Mouse (Mus musculus) layer of hippocampus, postnatal 25 days (tissue): ENCODE data around the gene Senp6. TPM values are rescaled to one million over a fixed set of nuclear protein-coding genes. Genes with fewer than 3 reads are reported as not detected.

Experiments
- DNase-seq, 2 experiments: peaks; one replicate each; pipeline ENCODE4 v3.0.0; 2022; ENCODE audit warnings: mixed read lengths in 2 of 2, low spot score in 1 of 2; ENCODE audit errors: extremely low spot score in 1 of 2
- total RNA-seq, 2 experiments: library from RNA; stranded (reverse); gene quantifications; 2 replicates each; pipeline ENCODE4 v1.2.3; 2021

Senp6 gene
- total RNA-seq, 2 experiments from 2014 or later = 99.9 to 112 TPM

DNA sequence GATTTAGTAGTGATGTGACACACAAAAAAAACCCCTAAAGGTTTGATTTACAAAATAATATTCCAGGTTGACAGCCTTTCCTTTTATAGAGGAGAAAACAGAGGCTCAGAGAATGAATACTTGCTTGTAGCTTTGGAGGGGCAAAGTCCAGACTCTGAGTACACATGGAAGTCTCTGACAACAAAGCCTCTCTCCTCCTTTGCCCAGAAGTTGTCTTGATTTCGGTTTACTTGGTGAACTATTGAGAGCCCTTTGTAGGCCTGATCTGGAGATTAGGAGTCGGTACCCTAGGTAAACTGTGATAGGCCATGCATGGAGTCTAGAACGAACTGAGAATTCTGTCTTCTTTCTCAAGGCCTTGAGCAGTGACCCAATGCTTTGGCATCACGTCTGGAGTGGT lies 100.4 kb downstream of the Senp6 start:
- no peak for DNase-seq

DNA sequence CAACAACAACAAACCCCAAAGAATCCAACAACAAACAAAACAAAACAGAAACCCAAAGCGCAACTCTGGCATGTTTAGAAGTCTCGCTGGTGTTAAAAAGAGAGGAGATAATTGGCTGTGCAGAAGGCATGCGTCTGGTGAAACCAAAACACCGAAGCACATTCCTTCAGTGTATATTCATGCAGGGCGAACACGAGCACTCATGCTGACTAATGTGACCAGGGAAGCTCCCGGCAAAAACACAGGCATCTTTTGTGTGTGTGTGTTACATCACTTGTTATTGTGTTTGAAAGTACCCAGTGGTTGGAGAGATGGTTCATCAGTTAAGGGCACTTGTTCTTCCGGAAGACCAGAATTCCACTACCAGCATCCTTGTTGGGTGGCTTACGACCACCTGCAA lies 102.8 kb downstream of the Senp6 start:
- DNase-seq = no peak

GRCm38 (mm10) chr9:80171241-80171640 lies 104.5 kb downstream of the Senp6 start:
- no peak for DNase-seq

DNA sequence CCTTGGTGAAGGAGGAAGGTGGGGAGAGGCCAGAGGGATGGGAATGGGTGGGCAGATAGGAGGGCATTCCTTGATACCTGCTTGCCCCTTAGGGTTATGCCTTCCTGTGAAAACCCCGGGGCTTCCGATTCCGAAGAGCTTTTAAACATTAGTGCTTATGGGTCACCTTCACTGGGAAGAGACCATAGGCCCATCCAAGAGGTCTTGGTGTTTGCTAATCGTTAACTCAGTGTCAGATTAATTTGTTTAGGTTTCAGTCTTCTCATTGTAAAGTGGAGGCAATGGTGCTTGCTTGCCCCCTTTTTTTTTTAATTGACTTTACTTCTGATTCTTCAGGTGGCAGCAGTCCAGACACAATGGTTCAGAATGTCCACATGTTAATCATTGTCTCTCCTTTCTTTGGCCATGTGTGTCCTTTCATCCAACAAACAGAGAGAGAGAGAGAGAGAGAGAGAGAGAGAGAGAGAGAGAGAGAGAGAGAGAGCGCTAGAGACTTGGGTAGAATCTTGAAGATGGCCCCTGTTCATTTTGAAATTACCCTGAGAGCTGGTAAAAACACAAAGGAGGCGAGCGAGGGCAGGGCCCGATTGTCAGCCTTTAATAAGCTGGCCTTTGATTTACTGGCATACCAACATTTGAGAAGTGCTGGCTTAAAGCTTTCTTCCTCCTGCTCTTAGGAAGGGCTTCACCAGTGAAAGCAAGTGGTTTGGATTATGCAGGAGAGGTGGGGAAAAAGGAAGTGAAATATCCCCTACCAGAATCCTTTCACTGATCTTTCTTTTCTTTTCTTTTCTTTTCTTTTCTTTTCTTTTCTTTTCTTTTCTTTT lies 105.9 kb downstream of the Senp6 start:
- DNase-seq = no peak

GRCm38 (mm10) chr9:80173629-80174028 lies 106.9 kb downstream of the Senp6 start:
- DNase-seq = peak; percentile 23 to 28

DNA sequence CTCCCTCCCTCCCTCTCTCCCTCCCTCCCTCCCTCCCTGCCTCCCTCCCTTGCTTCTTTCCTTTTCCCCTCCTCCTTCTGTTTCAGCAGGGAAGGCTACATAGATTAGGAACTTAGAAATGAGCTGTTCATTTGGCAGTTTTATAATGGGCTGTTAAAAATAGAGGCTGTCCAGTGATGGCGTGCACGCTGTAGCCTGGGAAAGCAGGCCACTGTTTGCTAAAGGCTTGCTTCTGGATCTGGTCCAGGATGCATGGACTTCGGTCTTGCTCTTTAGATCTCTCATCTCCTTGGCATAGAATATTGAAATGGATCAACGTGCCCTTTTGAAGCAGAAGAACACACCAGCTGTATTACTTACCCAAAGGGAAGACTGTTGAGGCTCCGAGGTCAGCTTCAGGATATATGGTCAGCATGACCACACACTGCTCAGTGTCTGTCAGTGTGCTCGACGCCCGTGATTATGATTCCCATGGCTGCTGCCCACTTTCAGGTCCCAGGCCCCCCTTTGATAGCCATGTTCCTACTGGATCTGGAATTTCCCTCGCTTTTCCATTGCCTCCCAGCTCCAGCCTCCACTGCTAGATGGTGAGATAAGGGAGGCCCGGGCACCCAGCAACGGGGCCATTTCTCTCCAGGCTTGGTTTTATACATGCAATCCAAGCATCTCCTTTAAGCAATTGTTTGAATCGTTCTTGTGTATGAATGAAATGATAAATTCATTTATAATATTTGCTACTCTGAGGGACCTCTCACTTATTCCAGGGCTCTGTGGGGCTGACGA lies 110.2 kb downstream of the Senp6 start:
- no peak for DNase-seq

DNA sequence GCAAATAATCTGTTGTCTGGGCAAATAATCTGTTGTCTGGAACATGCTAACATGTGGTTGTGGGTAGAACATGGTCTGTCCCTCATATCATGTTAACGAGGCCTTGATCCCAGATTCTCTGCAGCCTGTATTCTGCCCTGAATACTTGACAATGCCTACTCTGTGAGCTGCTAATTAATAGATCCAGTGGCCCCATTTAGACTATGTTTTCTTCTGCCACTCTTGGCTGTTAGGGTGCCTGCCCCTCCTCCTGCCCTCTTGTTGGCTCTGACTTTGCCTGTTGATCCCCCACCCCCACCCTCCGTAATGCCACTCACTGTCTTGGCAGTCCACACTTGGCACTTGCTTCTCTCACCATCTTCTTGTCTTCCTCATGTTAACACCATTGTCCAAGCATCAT lies 112.0 kb downstream of the Senp6 start:
- no peak for DNase-seq

DNA sequence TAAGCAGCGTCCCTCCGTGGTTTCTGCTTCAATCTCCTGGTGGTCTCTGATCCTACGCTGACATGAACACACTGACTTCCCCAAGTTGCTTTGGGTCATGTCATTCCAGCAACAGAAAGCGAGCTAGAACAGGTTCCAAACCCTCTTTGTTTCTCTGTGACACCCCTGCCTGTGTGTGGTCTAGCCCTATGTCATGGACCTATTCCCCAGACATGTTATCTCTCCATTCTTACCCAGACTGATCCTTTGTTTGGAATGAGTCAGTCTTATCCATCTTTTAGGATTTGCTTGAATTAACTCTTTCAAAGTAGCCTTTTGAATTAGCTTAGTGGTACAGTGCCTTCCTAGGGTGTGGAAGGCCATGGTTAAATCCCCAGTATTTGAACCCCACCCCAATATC lies 113.0 kb downstream of the Senp6 start:
- DNase-seq = no peak

DNA sequence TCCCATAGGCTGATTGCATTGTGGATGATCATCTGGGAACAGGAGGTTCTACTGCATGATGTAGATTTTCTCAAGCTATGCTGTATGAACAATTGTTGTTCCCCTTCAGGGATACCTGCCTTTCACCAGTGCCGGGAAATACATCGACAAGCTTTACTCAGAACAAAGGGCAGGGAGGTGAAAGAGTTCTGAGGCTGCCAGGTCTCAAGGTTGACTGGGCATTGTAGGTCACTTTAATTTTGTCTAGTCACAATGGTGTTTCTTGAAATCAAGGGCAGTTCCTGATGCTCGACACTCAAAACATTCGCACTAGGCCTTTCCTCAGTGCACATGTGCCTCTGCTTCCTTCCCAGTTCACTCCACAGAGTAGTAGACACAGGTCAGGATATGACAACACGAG lies 114.1 kb downstream of the Senp6 start:
- DNase-seq = no peak

- no peak for DNase-seq
These were observed 115.0 kb downstream of the Senp6 start for GRCm38 (mm10) chr9:80181692-80182091.

DNA sequence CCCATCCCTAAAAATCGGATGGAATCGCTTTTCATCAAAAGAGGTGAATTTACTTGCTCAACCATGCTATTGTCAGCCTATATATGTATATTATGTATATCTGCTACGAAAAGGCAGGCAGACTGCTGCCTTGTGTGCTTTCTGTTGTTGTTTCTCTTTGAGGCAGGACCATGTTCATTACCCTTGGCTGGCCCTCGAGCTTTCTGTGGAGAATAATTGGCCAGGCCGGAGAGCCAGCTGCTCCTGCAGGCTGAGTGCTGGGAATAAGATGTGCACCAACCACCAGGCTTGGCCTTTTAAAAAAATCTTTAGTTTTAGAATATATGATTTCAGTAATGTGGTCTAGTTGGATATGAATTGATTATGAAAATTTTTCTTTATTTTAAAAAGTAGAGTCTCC lies 117.4 kb downstream of the Senp6 start:
- DNase-seq = no peak

DNA sequence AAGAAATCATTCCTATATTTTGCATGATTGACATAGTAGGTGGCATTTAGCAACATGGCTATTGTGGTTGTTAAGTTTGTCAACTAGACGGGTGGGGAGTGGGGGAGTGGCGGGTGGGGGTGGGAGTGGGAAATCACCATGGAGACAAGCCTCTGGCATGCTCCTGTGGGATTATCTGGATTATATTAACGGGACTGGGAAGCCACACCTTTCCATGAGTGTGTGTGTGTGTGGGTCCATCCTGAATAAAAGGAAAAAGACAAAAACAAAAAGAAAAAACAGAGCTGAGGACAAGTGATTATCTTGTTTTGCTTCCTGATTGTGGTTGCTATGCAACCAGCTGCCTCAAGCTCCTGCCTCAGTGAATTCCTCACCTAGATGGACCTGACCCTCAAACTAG lies 119.0 kb downstream of the Senp6 start:
- no peak for DNase-seq

- no peak for DNase-seq
These were observed 120.0 kb downstream of the Senp6 start for GRCm38 (mm10) chr9:80186693-80187092.

DNA sequence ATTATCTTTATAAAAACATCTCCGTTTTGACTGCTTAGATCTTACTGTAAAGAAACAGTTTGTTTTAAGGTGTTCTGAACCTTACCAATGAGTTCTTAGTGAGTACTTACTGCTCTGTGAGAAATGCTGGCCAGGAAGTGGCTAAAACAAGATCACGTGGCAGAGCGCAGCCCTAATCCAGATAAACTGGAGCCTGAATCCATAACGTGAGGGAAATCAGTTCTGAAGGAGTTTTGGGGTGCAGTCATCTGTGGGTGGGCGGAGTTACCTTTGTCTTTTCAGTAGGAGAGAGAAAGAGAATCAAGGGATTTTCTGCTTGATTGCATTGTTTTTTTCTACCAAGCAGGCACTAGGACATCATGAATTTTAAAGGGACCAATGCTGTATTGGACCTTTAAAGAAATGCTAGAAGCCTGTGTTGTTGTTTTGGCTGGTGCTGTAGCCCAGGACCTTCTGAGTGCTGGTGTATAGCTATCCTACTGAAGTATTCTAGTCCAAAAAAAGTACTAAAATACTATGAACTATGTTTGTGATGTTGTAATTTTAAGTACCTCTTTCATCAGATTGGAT lies 121.7 kb downstream of the Senp6 start:
- DNase-seq = no peak

GRCm38 (mm10) chr9:80191240-80191639 lies 124.5 kb downstream of the Senp6 start:
- DNase-seq = no peak

DNA sequence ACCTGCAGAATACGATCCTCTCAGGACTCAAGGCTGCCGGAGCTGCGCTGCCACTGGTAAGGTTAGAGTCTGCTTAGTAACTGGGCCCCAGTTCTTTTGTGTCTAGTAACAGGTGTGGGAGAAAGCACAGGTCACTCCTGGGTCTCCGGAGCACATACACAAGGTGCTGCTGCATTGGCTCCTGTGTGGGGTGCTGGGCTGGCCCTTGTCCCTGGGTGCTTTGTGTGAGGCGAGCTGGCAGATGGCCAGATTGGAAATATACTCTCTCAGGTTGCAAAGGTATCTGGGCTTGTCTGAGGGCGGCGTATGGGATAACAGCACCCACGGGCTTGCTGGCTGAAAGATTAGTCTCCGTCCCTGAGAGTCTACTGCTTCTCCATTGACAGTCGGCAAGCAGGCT lies 125.6 kb downstream of the Senp6 start:
- no peak for DNase-seq

DNA sequence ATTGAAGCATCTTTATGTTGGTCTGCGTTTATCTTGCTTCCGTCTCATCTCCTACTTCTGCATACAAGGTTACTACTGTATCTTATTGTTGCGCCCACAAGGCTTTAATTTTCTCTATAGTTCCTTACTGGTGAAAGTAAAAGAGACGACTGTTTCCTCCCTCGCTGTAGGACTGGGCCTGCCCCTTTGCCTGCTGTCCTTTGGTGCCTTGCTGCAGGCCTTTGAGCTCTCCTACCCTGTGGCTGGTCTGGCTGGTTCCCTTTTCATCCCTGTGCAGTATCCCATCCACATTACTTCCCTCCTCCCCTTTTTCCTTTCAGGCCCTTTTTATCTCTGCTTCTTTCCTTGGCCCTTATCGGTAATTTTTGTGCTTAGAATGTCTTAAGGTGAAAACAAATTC lies 127.7 kb downstream of the Senp6 start:
- no peak for DNase-seq
